Mouse (Mus musculus) fat pad, adult 2 months (tissue): ENCODE data around the gene Fer.

Experiments
- DNase-seq: peaks from one replicate; pipeline ENCODE4 v3.0.0-alpha.2; 2011; ENCODE audit warnings: low read depth, low spot score; ENCODE audit errors: extremely low read depth

Fer gene

GRCm38 (mm10) chr17:64139231-64139915 is 276.5 kb downstream of the Fer start:
- no peak for DNase-seq

GRCm38 (mm10) chr17:64140063-64140850 is 277.4 kb downstream of the Fer start:
- no peak for DNase-seq

GRCm38 (mm10) chr17:64141856-64142255 is 279.0 kb downstream of the Fer start:
- no peak for DNase-seq

GRCm38 (mm10) chr17:64146409-64146808 is 283.5 kb downstream of the Fer start:
- DNase-seq = no peak

- no peak for DNase-seq
Observed at GRCm38 (mm10) chr17:64150717-64151116, 287.9 kb downstream of the Fer start.

- DNase-seq = no peak
Observed at GRCm38 (mm10) chr17:64167731-64168130, 304.9 kb downstream of the Fer start.

GRCm38 (mm10) chr17:64170019-64170418 is 307.2 kb downstream of the Fer start:
- no peak for DNase-seq

- DNase-seq = no peak
Observed at GRCm38 (mm10) chr17:64172474-64172873, 309.6 kb downstream of the Fer start.

GRCm38 (mm10) chr17:64180546-64180945 is 317.7 kb downstream of the Fer start:
- no peak for DNase-seq

- DNase-seq = no peak
Observed at GRCm38 (mm10) chr17:64181291-64181690, 318.4 kb downstream of the Fer start.

- DNase-seq = no peak
Observed at GRCm38 (mm10) chr17:64182599-64182998, 319.7 kb downstream of the Fer start.

- no peak for DNase-seq
Observed at GRCm38 (mm10) chr17:64183196-64183595, 320.3 kb downstream of the Fer start.
